Mouse (Mus musculus): ENCODE measurements at regions not wholly inside any gene's neighbourhood (a gene's known extent, or its start where the extent isn't known, plus 50 kb on each side); places are given as distances from the start of the nearest gene placed in this dataset.

DNA sequence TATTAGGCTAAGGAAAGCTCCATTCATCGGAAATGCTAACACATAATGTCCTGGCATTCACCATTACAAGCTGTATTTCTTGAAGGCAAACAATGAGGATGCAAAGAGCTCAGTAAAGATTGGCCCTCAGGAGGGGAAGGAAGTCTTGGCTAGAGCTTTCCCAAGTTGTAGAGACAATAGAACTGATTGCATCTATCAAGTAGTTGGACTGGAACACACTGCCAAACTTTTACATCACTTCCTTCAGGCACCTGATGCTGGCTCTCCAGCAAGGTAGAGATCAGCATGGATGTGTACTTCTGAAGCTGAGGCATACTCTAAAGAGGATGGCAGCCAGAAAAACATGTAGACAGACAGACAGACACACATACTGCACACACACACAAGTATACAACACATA, 234.9 kb upstream of the Tbl1xr1 start:
- TF ChIP-seq TCF12 (IDR thresholded peaks at IDR 0.05; ENCODE audit: low read depth, low read length) (no peak), SIN3A (IDR thresholded peaks at IDR 0.05; ENCODE audit: low read length) (no peak), CTCF (conservative IDR thresholded peaks at IDR 0.05 in 1 of 2, IDR thresholded peaks at IDR 0.05 in 1 of 2; ENCODE audit: low read depth in 2 of 2, low read length in 2 of 2) (no peak), POLR2A (IDR thresholded peaks at IDR 0.05; ENCODE audit: low read depth, low read length) (no peak), TBP (conservative IDR thresholded peaks at IDR 0.05; ENCODE audit: low read depth, low read length) (no peak), USF2 (conservative IDR thresholded peaks at IDR 0.05; ENCODE audit: low read depth, low read length) (no peak), MYC (IDR thresholded peaks at IDR 0.05; ENCODE audit: low read depth, low read length) (no peak)

Data from CH12.LX (cell line).